Mouse (Mus musculus): Measurements from ENCODE around the gene Dnajc2.
A peak's percentile ranks its signal among the peaks of the same experiment; 100 is the strongest.
"Not testable (repeated sequence)": the region's sequence is repeated elsewhere in the genome, so short reads cannot be mapped to it uniquely, and the experiment has no call there.

The Dnajc2 gene

DNA sequence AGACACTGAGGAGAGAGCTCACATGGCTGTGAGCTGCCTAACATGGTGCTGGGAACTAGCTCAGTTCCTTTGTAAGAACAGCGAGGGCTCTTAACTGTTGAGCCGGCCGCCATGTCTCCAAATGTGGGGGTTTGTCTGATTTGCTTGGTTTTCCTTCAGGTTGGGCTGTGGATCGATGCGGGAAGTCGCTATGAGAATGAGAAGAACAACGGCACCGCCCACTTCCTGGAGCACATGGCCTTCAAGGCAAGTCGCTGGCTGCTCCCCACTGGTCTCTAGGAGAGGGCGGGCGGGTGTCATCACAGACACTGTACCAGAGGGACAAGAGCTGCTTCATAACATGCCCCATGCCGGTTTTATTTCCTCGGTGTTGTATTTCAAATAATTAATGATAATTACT lies 45.2 kb downstream of the Dnajc2 start:
- no peak for DNase-seq

DNA sequence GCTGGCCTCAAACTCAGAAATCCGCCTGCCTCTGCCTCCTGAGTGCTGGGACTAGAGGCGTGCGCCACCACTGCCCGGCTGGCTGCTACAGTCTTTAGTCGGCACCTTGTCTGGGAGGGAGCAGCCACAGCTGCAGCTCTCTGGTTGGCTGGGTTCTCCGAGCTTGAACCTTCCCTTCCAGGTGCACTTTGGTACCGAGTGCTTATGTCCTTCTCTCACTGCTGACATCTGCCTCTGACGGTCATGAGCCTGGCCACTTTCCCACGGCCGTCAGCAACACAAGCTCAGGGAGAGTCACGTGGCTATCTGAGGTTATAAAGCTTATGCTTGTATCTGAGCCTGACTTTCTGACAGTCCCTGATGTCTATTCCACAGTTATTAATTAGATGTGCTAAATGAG lies 45.9 kb downstream of the Dnajc2 start:
- no peak for DNase-seq

- DNase-seq = no peak
These were observed 47.4 kb downstream of the Dnajc2 start for GRCm38 (mm10) chr5:21737620-21738019.

DNA sequence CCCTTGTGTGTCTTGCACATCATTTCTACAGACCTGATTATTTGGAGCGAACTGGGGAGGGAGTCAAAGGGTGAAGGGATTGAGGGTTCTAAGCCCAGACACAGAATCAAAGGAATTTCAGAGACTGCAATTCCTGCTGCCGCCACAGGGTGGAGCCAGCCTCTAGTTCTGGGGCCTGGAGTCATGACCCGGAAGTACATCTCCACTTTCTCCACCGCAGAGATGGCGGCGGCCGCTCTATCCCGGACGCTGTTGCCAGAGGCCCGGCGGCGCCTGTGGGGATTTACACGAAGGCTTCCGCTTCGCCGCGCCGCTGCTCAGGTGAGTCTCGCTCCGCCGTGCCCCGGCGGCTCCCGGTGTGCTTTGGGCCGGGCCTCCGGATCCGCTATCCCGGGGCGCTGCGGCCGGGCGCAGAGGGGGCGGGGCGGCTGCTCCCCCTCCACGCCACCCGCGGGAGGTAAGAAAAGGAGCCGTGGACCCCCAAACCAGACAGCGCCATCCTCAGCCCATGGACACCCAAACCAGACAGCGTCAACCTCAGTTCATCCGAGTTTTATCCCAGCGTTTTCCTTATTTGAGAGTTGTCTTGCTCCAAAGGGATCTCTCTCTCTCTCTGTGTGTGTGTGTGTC lies 48.0 kb downstream of the Dnajc2 start, which contains the start of gene Pmpcb:
Gene Pmpcb (plus strand): TSS at position 186 of the 630 bp plus-strand sequence.
- peak; percentile 87 for DNase-seq

GRCm38 (mm10) chr5:21736046-21736445 lies 49.0 kb downstream of the Dnajc2 start:
- no peak for DNase-seq

DNA sequence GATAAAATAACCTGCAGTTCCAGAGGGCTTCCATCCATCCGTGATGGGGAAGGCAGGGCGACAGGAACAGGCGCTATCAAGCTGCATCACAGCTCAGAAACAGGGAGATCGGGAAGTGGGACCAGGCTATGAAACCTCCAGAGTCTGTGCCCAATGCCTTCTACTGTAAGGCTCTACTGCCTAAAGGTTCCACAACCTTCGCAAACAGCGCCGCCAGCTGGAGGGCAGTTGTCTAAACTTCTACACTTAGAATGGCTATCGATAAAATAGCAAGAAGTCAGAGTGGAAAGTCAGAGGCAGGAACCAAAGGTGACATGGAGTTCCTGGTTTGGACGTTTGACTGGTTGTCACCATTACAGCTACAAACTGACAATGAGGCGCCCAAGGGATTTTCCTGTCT lies 49.5 kb downstream of the Dnajc2 start:
- DNase-seq = peak; percentile 38

DNA sequence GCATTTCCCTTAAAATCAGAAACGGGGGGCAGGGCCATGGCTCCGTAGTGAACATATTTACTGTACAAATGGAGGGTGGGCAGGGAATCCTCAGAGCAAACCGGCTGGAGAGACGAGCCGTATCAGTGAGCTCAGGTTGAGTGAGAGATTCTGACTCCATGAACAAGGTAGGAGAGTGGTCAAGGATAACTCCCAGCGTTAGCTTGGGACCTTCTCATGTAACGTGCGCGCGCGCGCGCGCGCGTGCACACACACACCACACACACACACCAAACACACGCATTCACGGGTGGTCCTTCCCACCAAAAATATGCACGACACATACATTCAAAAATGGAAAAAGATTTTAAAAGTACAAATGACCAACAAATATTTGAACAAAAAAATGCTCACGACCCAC lies 50.0 kb downstream of the Dnajc2 start:
- no peak for DNase-seq

GRCm38 (mm10) chr5:21732930-21733329 lies 52.1 kb downstream of the Dnajc2 start:
- DNase-seq = peak; percentile 27

DNA sequence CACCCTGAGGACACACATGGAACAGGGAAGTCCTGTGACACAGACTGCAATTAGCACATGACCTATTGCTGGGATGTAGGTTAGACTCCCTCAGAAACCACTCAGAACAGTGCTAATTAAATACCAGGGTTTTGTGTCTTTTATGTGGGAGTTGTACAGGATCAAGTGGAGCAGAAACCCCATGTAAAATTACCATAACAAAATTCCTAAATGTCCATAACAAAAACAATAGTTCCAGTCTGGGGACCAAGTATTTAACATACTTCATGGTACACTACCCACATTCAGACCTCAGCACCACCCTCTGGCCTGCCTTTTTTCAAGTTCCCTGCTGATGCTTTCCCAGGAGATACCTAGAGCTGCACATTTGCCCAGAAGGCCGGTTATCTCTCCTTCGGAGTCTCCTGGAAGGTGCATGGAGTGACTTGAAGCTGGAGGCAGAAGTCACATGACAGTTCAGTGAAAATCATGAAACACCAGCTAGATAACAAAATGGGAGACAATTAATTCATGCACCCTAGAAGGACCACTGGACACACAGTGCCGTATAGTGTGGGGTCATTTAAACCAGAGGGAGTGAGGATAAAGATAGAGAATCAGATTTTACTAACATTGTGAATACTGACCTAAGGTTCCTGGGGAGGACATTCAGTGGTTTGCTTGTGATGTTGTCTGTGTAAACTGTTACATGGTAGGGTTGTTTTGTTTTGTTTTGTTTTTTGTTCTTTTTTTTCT lies 52.7 kb downstream of the Dnajc2 start:
- DNase-seq = no peak

GRCm38 (mm10) chr5:21729107-21729506 lies 55.9 kb downstream of the Dnajc2 start:
- DNase-seq = no peak

DNA sequence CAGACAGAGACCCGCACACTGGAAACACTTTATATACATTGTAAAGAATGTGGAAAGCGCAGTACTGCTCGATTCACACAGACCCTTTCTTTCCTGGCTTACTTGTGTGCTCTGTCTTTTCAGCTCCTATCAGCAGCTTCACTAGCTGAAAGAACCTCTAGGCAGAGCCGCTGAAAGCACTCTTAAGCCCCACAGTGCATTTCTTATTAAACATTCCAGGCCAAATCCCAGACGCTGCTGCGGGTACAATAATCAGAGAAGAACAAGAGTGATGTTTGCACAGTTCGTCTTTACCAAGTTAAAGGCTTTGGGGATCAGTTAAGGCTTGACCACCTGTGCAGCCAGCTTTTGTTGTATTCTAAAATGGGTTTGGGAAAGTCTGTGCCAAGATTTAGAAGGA lies 60.2 kb downstream of the Dnajc2 start:
- no peak for DNase-seq

DNA sequence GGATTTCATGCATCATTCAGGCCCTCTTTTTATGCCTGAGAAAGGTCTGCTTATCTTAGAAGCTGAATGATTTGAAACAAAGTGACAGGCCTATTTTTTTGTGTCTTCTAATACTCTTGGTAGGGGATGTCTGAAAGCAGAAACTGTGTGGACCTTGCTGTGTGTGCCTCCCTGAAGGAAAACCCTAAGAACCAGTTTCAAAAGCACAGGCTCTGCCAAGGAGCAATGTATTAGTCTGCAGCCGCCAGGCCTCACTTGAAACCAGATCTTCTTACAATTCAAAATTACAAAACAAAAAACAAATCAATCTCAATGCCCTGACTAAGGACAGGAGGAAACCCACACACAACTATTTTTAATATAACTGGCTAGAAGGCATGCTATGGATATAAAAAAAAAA lies 60.6 kb downstream of the Dnajc2 start:
- DNase-seq = no peak

DNA sequence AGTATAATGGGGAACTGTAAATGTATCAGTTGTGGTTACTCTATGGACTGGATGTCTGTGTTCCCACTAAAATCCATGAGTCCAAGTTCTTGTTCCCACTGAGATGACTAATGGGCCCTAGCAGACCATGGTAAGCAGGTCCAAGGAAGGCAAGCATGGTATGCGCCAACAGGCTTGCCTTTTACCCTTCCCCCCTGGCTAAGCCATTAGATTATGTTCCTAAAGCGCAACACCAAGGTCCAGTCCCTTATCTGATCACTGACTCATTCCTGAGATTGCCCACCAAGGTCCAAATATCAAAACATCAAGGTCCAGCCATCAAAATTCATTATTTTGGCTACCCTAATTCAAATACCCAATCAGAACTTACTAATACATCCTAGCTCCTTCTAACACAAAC lies 65.8 kb downstream of the Dnajc2 start:
- no peak for DNase-seq

DNA sequence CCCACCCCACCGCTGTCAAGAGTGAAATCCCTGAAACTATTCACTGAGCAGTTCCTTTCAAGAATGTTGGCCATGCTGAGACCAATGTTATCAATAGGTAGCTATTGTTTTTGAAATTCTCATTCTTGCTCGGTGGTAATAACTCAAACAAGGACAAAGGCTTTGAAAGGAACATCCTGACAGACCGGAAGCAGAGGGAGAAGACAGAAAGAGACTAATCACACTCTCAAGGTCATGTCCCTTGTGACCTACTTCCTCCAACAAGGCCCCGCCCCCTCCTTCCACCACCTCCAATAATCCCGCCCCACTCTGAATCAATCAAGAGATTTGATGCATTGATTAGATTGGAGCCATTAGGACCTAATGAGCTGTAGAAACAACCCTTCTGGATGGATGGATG lies 66.5 kb downstream of the Dnajc2 start:
- DNase-seq = no peak

DNA sequence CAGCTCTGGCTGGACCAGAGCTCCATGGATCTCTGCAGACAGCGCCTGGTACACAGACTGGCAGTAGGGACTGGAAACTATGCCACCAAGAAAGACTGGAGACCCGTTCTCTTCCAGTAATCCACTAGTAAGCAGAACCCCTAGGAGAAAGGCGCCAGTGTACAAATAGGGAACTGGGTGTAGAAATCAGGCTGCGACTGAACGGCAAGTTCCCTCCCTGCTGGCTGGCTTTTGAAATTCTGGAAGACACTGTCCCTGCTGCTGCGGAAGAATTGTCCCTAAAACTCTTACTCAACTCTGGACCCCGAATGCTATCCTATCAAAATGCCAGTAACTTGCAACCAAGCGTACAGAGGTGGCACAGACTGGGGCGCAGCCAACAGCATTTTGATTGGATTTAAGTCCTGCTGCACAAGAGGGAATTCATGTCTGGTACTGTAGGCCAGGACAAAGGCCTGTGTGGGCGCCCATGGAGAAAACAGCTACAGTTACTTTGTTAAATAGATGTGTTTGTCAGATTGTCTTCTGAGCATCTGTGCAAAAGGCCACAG lies 67.8 kb downstream of the Dnajc2 start:
- no peak for DNase-seq

DNA sequence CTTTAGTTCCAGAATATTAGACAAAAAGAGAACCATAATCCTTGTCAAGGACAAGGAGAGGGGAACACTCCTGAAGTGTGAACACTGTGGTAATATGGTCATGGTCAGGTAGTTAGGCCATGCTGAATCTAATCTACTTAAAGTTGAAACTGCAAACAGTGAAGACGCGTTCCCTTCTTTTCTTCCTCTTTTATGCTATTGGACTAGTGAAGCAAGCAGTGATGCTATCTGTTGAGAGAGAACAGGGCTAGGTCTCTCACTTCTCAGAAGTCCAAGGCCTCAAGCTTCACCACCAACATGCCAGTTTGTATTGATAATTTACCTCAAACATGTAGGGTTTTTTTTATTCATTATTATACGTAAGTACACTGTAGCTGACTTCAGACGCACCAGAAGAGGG lies 70.6 kb downstream of the Dnajc2 start:
- DNase-seq = no peak

DNA sequence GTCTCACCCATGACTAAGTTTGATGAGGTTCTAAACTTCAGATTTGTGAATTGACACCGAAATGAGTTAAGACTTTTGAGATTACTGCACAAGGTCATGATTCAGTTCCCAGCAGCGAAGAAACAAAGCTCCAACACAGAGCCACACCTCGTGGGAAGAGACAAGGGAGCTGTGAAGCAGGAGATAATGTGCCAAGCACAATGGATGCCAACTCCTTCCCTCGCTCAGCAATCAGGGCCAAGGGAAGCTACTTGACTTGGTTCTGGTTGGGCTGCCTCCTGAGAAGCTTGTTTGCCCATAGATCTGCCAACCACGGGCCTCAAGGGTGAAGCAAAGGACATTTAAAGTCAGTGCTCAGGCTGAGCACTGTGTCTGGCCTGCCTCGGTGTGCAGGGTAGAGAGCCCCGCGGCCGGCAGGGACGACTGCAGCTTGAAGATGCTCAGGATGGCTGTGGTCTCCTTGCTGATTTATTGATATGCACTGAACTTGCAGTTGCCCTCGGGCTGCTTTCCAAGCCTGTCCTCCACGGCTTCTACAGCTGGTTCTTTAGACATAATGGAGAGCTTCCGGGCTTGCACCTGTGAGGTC lies 72.8 kb downstream of the Dnajc2 start:
- DNase-seq = no peak

GRCm38 (mm10) chr5:21708011-21708410 lies 77.0 kb downstream of the Dnajc2 start:
- DNase-seq = not testable (repeated sequence)
